ENCODE assay signal across 19 mouse cellular contexts in genomic region chr5:121248766-121249394, GRCm38 (mm10). TPM values are rescaled to one million over a fixed set of nuclear protein-coding genes. Genes with fewer than 3 reads are reported as not detected.
A peak's percentile ranks its signal among the peaks of the same experiment; 100 is the strongest.
DNase-seq lines count a peak whose midpoint lies in the region; ATAC-seq and TF ChIP-seq lines count a peak whose summit lies in the region.
"Had no signal": no experiment of that assay in that cellular context is flagged by ENCODE, and none has a peak within 500 bp of the region (broad histone marks: within the 10 kb centered on the region; RNA-seq: fewer than 3 reads in every experiment).

No protein-coding gene starts in this region.

- no peaks in the 10 kb centered on the region for H3K9me3 ChIP-seq in megakaryocyte, embryonic 14.5 days
- H3K9me3 ChIP-seq in liver, embryonic 14.5 days (ENCODE audit: control insufficient read depth, low read length) = no peaks in the 10 kb centered on the region
- H3K9me3 ChIP-seq: forebrain, embryonic 12.5 days; hindbrain, embryonic 12.5 days; midbrain, embryonic 15.5 days; neural tube, embryonic 12.5 days had no signal

- H3K27me3 ChIP-seq in megakaryocyte, embryonic 14.5 days (replicated peaks) = no peaks in the 10 kb centered on the region
- no peaks in the 10 kb centered on the region for H3K27me3 ChIP-seq in liver, embryonic 14.5 days (ENCODE audit: control insufficient read depth, insufficient read depth, low read length)
- H3K27me3 ChIP-seq: forebrain, embryonic 12.5 days; hindbrain, embryonic 12.5 days; midbrain, embryonic 15.5 days; neural tube, embryonic 12.5 days had no signal

- H3K9ac ChIP-seq in liver, embryonic 14.5 days (replicated peaks) = no peak overlapping the region; the same call in 1 of the 2 replicates
- H3K9ac ChIP-seq: forebrain, embryonic 12.5 days; hindbrain, embryonic 12.5 days; midbrain, embryonic 15.5 days; neural tube, embryonic 12.5 days had no signal

- peak overlapping the region; percentile 14 for H3K4me2 ChIP-seq in liver, embryonic 14.5 days (ENCODE audit: low read depth)
- H3K4me2 ChIP-seq: forebrain, embryonic 12.5 days; hindbrain, embryonic 12.5 days; midbrain, embryonic 15.5 days; neural tube, embryonic 12.5 days had no signal

- ATAC-seq in frontal cortex, adult (ENCODE audit: low TSS enrichment) = peak; percentile 72; the same call in 1 of the 2 replicates
- no peak for ATAC-seq in megakaryocyte, adult 5-6 weeks (ENCODE audit: poor library complexity, severe bottlenecking)
- peak; percentile 42 for ATAC-seq in liver, embryonic 14.5 days (ENCODE audit: insufficient read depth)
- ATAC-seq: lung, postnatal 0 days; midbrain, embryonic 15.5 days had no signal

- H3K4me1 ChIP-seq in megakaryocyte, embryonic 14.5 days = peaks cover 92% of the 10 kb centered on the region
- H3K4me1 ChIP-seq in liver, embryonic 14.5 days (replicated peaks; ENCODE audit: control insufficient read depth in 2 of 2, insufficient read depth in 2 of 2, low read length in 1 of 2) = peaks cover 65 to 69% of the 10 kb centered on the region in 2 experiments
- H3K4me1 ChIP-seq: forebrain, embryonic 12.5 days; hindbrain, embryonic 12.5 days; neural tube, embryonic 12.5 days had no signal

- peak overlapping the region; percentile 65 for H3K27ac ChIP-seq in liver, embryonic 14.5 days
- H3K27ac ChIP-seq: forebrain, embryonic 12.5 days; hindbrain, embryonic 12.5 days; midbrain, embryonic 15.5 days; neural tube, embryonic 12.5 days had no signal

- peak; percentile 61 for TF ChIP-seq CTCF in liver, embryonic 14.5 days (IDR thresholded peaks at IDR 0.05; ENCODE audit: low read depth)

- TF ChIP-seq EP300 in liver, embryonic 14.5 days (IDR thresholded peaks at IDR 0.05; ENCODE audit: low read depth) = no peak

- DNase-seq in frontal cortex, postnatal 14 days (ENCODE audit: low spot score in 2 of 2) = no peak
- DNase-seq in liver, embryonic 14.5 days (ENCODE audit: low read depth in 3 of 3, low spot score in 3 of 3) = no peak
- peak; percentile 23 for DNase-seq in telencephalon, adult 2 months (ENCODE audit: low read depth, low spot score)
- DNase-seq in lung, postnatal 4 days = no peak
- no peak for DNase-seq in left cerebral cortex, adult 18-20 months (ENCODE audit: low spot score in 2 of 2)
- DNase-seq: adrenal gland, postnatal 25 days; cerebellum, postnatal 10 days; kidney, adult 2 months; kidney, postnatal 14 days; retina, postnatal 1 day; thymus, postnatal 25 days had no signal

- H3K36me3 ChIP-seq in megakaryocyte, embryonic 14.5 days (replicated peaks; ENCODE audit: low read length) = peaks cover 35% of the 10 kb centered on the region
- peaks cover 21% of the 10 kb centered on the region for H3K36me3 ChIP-seq in liver, embryonic 14.5 days (replicated peaks; ENCODE audit: control insufficient read depth, insufficient read depth, low read depth)

- WGBS in liver, embryonic 14.5 days (ENCODE audit: insufficient replicate concordance) = 58% methylated on average over 3 of the region's 3 CpGs

- peak overlapping the region; percentile 14 for H3K4me3 ChIP-seq in megakaryocyte, embryonic 14.5 days (replicated peaks)
- H3K4me3 ChIP-seq in liver, embryonic 14.5 days (ENCODE audit: insufficient read depth in 1 of 2, low read depth in 2 of 2, low read length in 2 of 2) = no peak overlapping the region
- H3K4me3 ChIP-seq: forebrain, embryonic 12.5 days; hindbrain, embryonic 12.5 days; midbrain, embryonic 15.5 days; neural tube, embryonic 12.5 days had no signal

RNA-seq across cellular contexts. Expression of gene Hectd4, which starts 28.9 kb away (rescaled TPM):
- polyA plus RNA-seq in megakaryocyte, embryonic 14.5 days (2012; ENCODE audit: insufficient read depth, low replicate concordance) = 8.6 and 14.0 TPM in 2 replicates
- total RNA-seq in megakaryocyte, adult 5-6 weeks (2015) = 12.0 and 17.0 TPM in 2 replicates
- total RNA-seq in megakaryocyte, adult 5-6 weeks (2017) = 8.6 and 15.2 TPM in 2 replicates
- polyA plus RNA-seq in liver, embryonic 14.5 days (2012; rRNA removed) = 15.8 and 16.1 TPM in 2 replicates
- polyA plus RNA-seq in liver, embryonic 14.5 days (2014; fragmentation: Nextera tagmentation; extraction: Ambion mirVana) = 11.1 and 11.2 TPM in 2 replicates
- total RNA-seq in left cerebral cortex, adult 18-20 months (2021) = 100 to 1,000 TPM; 163 to 164 TPM

RNA-seq across cellular contexts. Expression of gene Rpl6, which starts 44.6 kb away (rescaled TPM):
- 95.5 and 547 TPM in 2 replicates for polyA plus RNA-seq in megakaryocyte, embryonic 14.5 days (2012; ENCODE audit: insufficient read depth, low replicate concordance)
- total RNA-seq in megakaryocyte, adult 5-6 weeks (2015) = 1,545 and 1,566 TPM in 2 replicates
- 945 and 954 TPM in 2 replicates for total RNA-seq in megakaryocyte, adult 5-6 weeks (2017)
- 403 and 658 TPM in 2 replicates for polyA plus RNA-seq in liver, embryonic 14.5 days (2012; rRNA removed)
- 477 and 488 TPM in 2 replicates for polyA plus RNA-seq in liver, embryonic 14.5 days (2014; fragmentation: Nextera tagmentation; extraction: Ambion mirVana)
- 100 to 1,000 TPM; 457 to 473 TPM for total RNA-seq in left cerebral cortex, adult 18-20 months (2021)

RNA-seq across cellular contexts. Expression of gene Ptpn11, which starts 57.7 kb away (rescaled TPM):
- 45.4 and 67.9 TPM in 2 replicates for polyA plus RNA-seq in megakaryocyte, embryonic 14.5 days (2012; ENCODE audit: insufficient read depth, low replicate concordance)
- total RNA-seq in megakaryocyte, adult 5-6 weeks (2015) = 20.1 and 20.2 TPM in 2 replicates
- total RNA-seq in megakaryocyte, adult 5-6 weeks (2017) = 37.8 and 40.9 TPM in 2 replicates
- 10.4 and 13.7 TPM in 2 replicates for polyA plus RNA-seq in liver, embryonic 14.5 days (2012; rRNA removed)
- 10.0 and 11.5 TPM in 2 replicates for polyA plus RNA-seq in liver, embryonic 14.5 days (2014; fragmentation: Nextera tagmentation; extraction: Ambion mirVana)
- 100 to 1,000 TPM in 1 of 2 experiments, 10 to 100 TPM in 1; 96.8 to 105 TPM for total RNA-seq in left cerebral cortex, adult 18-20 months (2021)

Comparison
In these comparisons a context has a peak if more than half of its experiments do, and no peak if none do; other contexts are left out.
1. RNA of gene Hectd4, which starts 28.9 kb away (total RNA-seq): 163 to 164 TPM in left cerebral cortex, adult 18-20 months; 8.6 to 17.0 TPM in megakaryocyte, adult 5-6 weeks; every median in the first group is over 4 times any median in the second.